Mouse (Mus musculus) ES-E14 (cell line): ENCODE measurements at regions not wholly inside any gene's neighbourhood (a gene's known extent, or its start where the extent isn't known, plus 50 kb on each side); places are given as distances from the start of the nearest gene placed in this dataset.

Source experiments
- DNase-seq: peaks from one replicate; pipeline ENCODE4 v3.0.0-alpha.2; 2013; ENCODE audit warnings: low read depth, low spot score
- H3K27ac ChIP-seq: 2 replicates; pipeline ENCODE4 v1.5.1; 2012; ENCODE audit warnings: low read depth, mild to moderate bottlenecking, low read length, moderate library complexity, mixed read lengths; ENCODE audit not compliant: poor library complexity, insufficient read depth, severe bottlenecking
- H3K36me3 ChIP-seq: 2 replicates; pipeline ENCODE4 v1.6.1; 2012; ENCODE audit warnings: mild to moderate bottlenecking, low read length, moderate library complexity, mixed read lengths; ENCODE audit not compliant: control insufficient read depth, poor library complexity, insufficient read depth, severe bottlenecking
- H3K4me1 ChIP-seq, 2 experiments: fragments of 150-350 bp in 1 of 2; sonication (generic) in 1 of 2; 2 replicates each; pipeline ENCODE4 v1.6.1; 2012; ENCODE audit warnings: low read length in 2 of 2, mild to moderate bottlenecking in 1 of 2, mixed read lengths in 1 of 2; ENCODE audit not compliant: control insufficient read depth in 2 of 2, insufficient read depth in 2 of 2, poor library complexity in 1 of 2
- H3K4me3 ChIP-seq, 2 experiments: fragments of 150-350 bp in 1 of 2; sonication (generic) in 1 of 2; 2 replicates each; pipeline ENCODE4 v1.5.1; 2012; ENCODE audit warnings: low read length in 2 of 2, low read depth in 1 of 2, mild to moderate bottlenecking in 1 of 2, mixed read lengths in 1 of 2; ENCODE audit not compliant: insufficient read depth in 1 of 2, poor library complexity in 1 of 2, severe bottlenecking in 1 of 2
- H3K9ac ChIP-seq: 2 replicates; pipeline ENCODE4 v1.6.1; 2012; ENCODE audit warnings: low read depth, mild to moderate bottlenecking, low read length, mixed read lengths; ENCODE audit not compliant: poor library complexity, insufficient read depth, severe bottlenecking
- H3K9me3 ChIP-seq: fragments of 150-350 bp; sonication (generic); 2 replicates; pipeline ENCODE4 v1.6.1; 2012; ENCODE audit warnings: low read depth, mild to moderate bottlenecking, low read length; ENCODE audit not compliant: control insufficient read depth, insufficient read depth
- CHD2 ChIP-seq: IDR thresholded peaks from 2 replicates; pipeline ENCODE4 v1.6.1; 2014; ENCODE audit warnings: mild to moderate bottlenecking, low read depth, low read length, inconsistent platforms
- HCFC1 ChIP-seq: IDR thresholded peaks from 2 replicates; pipeline ENCODE4 v1.6.1; 2012; ENCODE audit warnings: low read length, inconsistent platforms, borderline replicate concordance; ENCODE audit not compliant: insufficient read depth
- MAFK ChIP-seq: IDR thresholded peaks from 2 replicates; pipeline ENCODE4 v1.6.1; 2014; ENCODE audit warnings: mild to moderate bottlenecking, low read depth, low read length, inconsistent platforms; ENCODE audit not compliant: insufficient read depth
- ZC3H11A ChIP-seq: IDR thresholded peaks from 2 replicates; pipeline ENCODE4 v1.6.1; 2012; ENCODE audit warnings: low read depth, mild to moderate bottlenecking, inconsistent platforms, low read length, borderline replicate concordance
- ZNF384 ChIP-seq: IDR thresholded peaks from 2 replicates; pipeline ENCODE4 v1.6.1; 2012; ENCODE audit warnings: low read depth, low read length, inconsistent platforms
- in situ Hi-C, 2 experiments: fragments of 600-800 bp; cut with MboI; formaldehyde crosslinking; loops; one replicate each; pipeline ENCODE4 v1.15.1; 2025; ENCODE audit warnings: low sequenced_read_pairs in 2 of 2, inconsistent platforms in 1 of 2; ENCODE audit not compliant: unreplicated experiment in 2 of 2

GRCm38 (mm10) chr13:54295475-54296259 lies 75.5 kb upstream of the Cplx2 start:
- H3K9ac ChIP-seq: no peak overlapping the region
- H3K4me1 ChIP-seq: no peaks in the 10 kb centered on the region
- H3K4me3 ChIP-seq: no peak overlapping the region
- no peak for TF ChIP-seq ZC3H11A
- no peak for TF ChIP-seq HCFC1
- TF ChIP-seq CHD2: no peak
- no peak for TF ChIP-seq MAFK
- no peak for TF ChIP-seq ZNF384
- no peaks in the 10 kb centered on the region for H3K36me3 ChIP-seq
- DNase-seq: no peak
- in situ Hi-C loops: no loop called here
- no peak overlapping the region for H3K27ac ChIP-seq
- H3K9me3 ChIP-seq: no peaks in the 10 kb centered on the region

GRCm38 (mm10) chr13:54296260-54296555 lies 74.9 kb upstream of the Cplx2 start:
- Histone ChIP-seq H3K36me3 (no peaks in the 10 kb centered on the region), H3K9me3 (no peaks in the 10 kb centered on the region), H3K9ac (no peak overlapping the region), H3K4me1 (no peaks in the 10 kb centered on the region), H3K27ac (no peak overlapping the region), H3K4me3 (no peak overlapping the region)
- in situ Hi-C loops: no loop called here
- no peak for TF ChIP-seq HCFC1
- TF ChIP-seq ZNF384: no peak
- TF ChIP-seq MAFK: no peak
- no peak for TF ChIP-seq CHD2
- no peak for TF ChIP-seq ZC3H11A
- no peak for DNase-seq

- H3K27ac ChIP-seq: no peak overlapping the region
- H3K9ac ChIP-seq: no peak overlapping the region
- DNase-seq: no peak
- H3K4me3 ChIP-seq: no peak overlapping the region
- TF ChIP-seq CHD2: no peak
- no peak for TF ChIP-seq HCFC1
- TF ChIP-seq ZC3H11A: no peak
- no peak for TF ChIP-seq ZNF384
- no peak for TF ChIP-seq MAFK
- no peaks in the 10 kb centered on the region for H3K36me3 ChIP-seq
- peaks cover under 1% of the 10 kb centered on the region in 2 experiments; a peak in 1 of 4 replicates for H3K4me1 ChIP-seq
- in situ Hi-C loops: no loop called here
- no peaks in the 10 kb centered on the region for H3K9me3 ChIP-seq
Measured at GRCm38 (mm10) chr13:54298851-54299250, 72.3 kb upstream of the Cplx2 start.

- no peaks in the 10 kb centered on the region for H3K36me3 ChIP-seq
- no peak overlapping the region for H3K27ac ChIP-seq
- TF ChIP-seq ZNF384 (no peak), HCFC1 (no peak), CHD2 (no peak), ZC3H11A (no peak), MAFK (no peak)
- no peak for DNase-seq
- H3K9ac ChIP-seq: no peak overlapping the region
- in situ Hi-C loops: no loop called here
- H3K4me1 ChIP-seq: peaks cover 2 to 3% of the 10 kb centered on the region in 2 experiments; a peak in 2 of 4 replicates
- no peaks in the 10 kb centered on the region for H3K9me3 ChIP-seq
- H3K4me3 ChIP-seq: no peak overlapping the region
Measured at GRCm38 (mm10) chr13:54299295-54299694, 71.9 kb upstream of the Cplx2 start.
